Mouse (Mus musculus) cortical plate, adult 2 months (tissue): ENCODE measurements around the gene Hivep3.

Source experiments
- CTCF ChIP-seq: fragments of 200-500 bp; IDR thresholded peaks from 2 replicates; pipeline ENCODE4 v1.5.1; 2011; ENCODE audit warnings: mild to moderate bottlenecking, control low read depth, low read length; ENCODE audit not compliant: insufficient read depth; ENCODE audit errors: extremely low read depth
- POLR2A ChIP-seq: fragments of 200-500 bp; IDR thresholded peaks from 2 replicates; pipeline ENCODE4 v1.6.1; 2011; ENCODE audit warnings: mild to moderate bottlenecking, low read length, control low read depth; ENCODE audit not compliant: insufficient read depth; ENCODE audit errors: extremely low read depth

- TF ChIP-seq CTCF (no peak), POLR2A (no peak)
Observed at GRCm38 (mm10) chr4:120044612-120045011, 311.0 kb downstream of the Hivep3 start.
